Mouse (Mus musculus) thymus, adult 2 months (tissue): ENCODE data around the gene Hspb8. TPM values are rescaled to one million over a fixed set of nuclear protein-coding genes. Genes with fewer than 3 reads are reported as not detected.
A peak's percentile ranks its signal among the peaks of the same experiment; 100 is the strongest.
"Not testable (repeated sequence)": the region's sequence is repeated elsewhere in the genome, so short reads cannot be mapped to it uniquely, and the experiment has no call there.

Experiments
- DNase-seq: peaks from one replicate; pipeline ENCODE4 v3.0.0; 2021
- H3K27ac ChIP-seq: fragments of 200-500 bp; 2 replicates; pipeline ENCODE4 v1.5.1; 2012; ENCODE audit warnings: low read length, control low read depth; ENCODE audit not compliant: control insufficient read depth, insufficient read depth
- H3K27me3 ChIP-seq: fragments of 200-500 bp; 2 replicates; pipeline ENCODE4 v1.6.1; 2012; ENCODE audit warnings: mild to moderate bottlenecking, low read length, moderate library complexity, mixed read lengths; ENCODE audit not compliant: control insufficient read depth, insufficient read depth
- H3K36me3 ChIP-seq: fragments of 200-500 bp; 2 replicates; pipeline ENCODE4 v1.6.1; 2012; ENCODE audit warnings: mild to moderate bottlenecking, low read length, moderate library complexity; ENCODE audit not compliant: control insufficient read depth, insufficient read depth
- H3K4me1 ChIP-seq: fragments of 200-500 bp; replicated peaks from 2 replicates; pipeline ENCODE4 v1.6.1; 2012; ENCODE audit warnings: low read length; ENCODE audit not compliant: control insufficient read depth, insufficient read depth
- H3K4me3 ChIP-seq: fragments of 200-500 bp; 2 replicates; pipeline ENCODE4 v1.5.1; 2012; ENCODE audit warnings: mild to moderate bottlenecking, low read length, control low read depth, moderate library complexity; ENCODE audit not compliant: control insufficient read depth, insufficient read depth
- CTCF ChIP-seq: fragments of 200-500 bp; IDR thresholded peaks from 2 replicates; pipeline ENCODE4 v1.5.1; 2012; ENCODE audit warnings: mild to moderate bottlenecking, control low read depth, low read length, moderate library complexity, borderline replicate concordance; ENCODE audit not compliant: control insufficient read depth, poor library complexity, insufficient read depth; ENCODE audit errors: extremely low read depth
- POLR2A ChIP-seq: fragments of 200-500 bp; IDR thresholded peaks from 2 replicates; pipeline ENCODE4 v1.6.1; 2012; ENCODE audit warnings: mild to moderate bottlenecking, low read length, control low read depth, moderate library complexity; ENCODE audit not compliant: control insufficient read depth, poor library complexity, insufficient read depth; ENCODE audit errors: extremely low read depth
- WGBS: fragments of 180-500 bp; shearing (Covaris S2); methylation state at CpG from one replicate; pipeline ENCODE4 v1.1.7; 2018; 5-methylcytosine and 5-hydroxymethylcytosine counted together
- polyA plus RNA-seq: library from polyadenylated mRNA; depleted of rRNA; stranded (reverse); fragments of >200 nt; gene quantifications from 2 replicates; pipeline ENCODE4 v1.2.3, GENCODE M21; 2012

Gene Hspb8
- polyA plus RNA-seq, 1 experiment: 48.9 TPM

- TF ChIP-seq CTCF: no peak
- TF ChIP-seq POLR2A: no peak
- H3K27me3 ChIP-seq: no peaks in the 10 kb centered on the region
- WGBS: 88% methylated on average over 13 of the region's 13 CpGs
- DNase-seq: no peak
- H3K4me3 ChIP-seq: no peak overlapping the region
- H3K4me1 ChIP-seq: no peaks in the 10 kb centered on the region
- no peak overlapping the region for H3K27ac ChIP-seq
- H3K36me3 ChIP-seq: no peaks in the 10 kb centered on the region
Observed at GRCm38 (mm10) chr5:116434976-116435850, 12.5 kb upstream of the Hspb8 start.

- Histone ChIP-seq H3K4me1 (no peaks in the 10 kb centered on the region), H3K27ac (no peak overlapping the region), H3K4me3 (no peak overlapping the region), H3K27me3 (no peaks in the 10 kb centered on the region), H3K36me3 (no peaks in the 10 kb centered on the region)
- no peak for TF ChIP-seq CTCF
- TF ChIP-seq POLR2A: no peak
- 82% methylated on average over 7 of the region's 7 CpGs for WGBS
- DNase-seq: no peak
Observed at GRCm38 (mm10) chr5:116432871-116433270, 10.2 kb upstream of the Hspb8 start.

GRCm38 (mm10) chr5:116426701-116427100 lies 4.0 kb upstream of the Hspb8 start:
- Histone ChIP-seq H3K4me3 (no peak overlapping the region), H3K36me3 (no peaks in the 10 kb centered on the region), H3K4me1 (no peaks in the 10 kb centered on the region), H3K27me3 (no peaks in the 10 kb centered on the region; the same call in 1 of the 2 replicates), H3K27ac (no peak overlapping the region)
- no peak for DNase-seq
- 88% methylated on average over 2 of the region's 2 CpGs for WGBS
- TF ChIP-seq POLR2A (no peak), CTCF (no peak)

- H3K36me3 ChIP-seq, H3K4me1 ChIP-seq: not testable (repeated sequence)
Observed at GRCm38 (mm10) chr5:116425709-116426108, 3.0 kb upstream of the Hspb8 start.

GRCm38 (mm10) chr5:116425273-116425672 lies 2.6 kb upstream of the Hspb8 start:
- WGBS: 78% methylated on average over 7 of the region's 7 CpGs
- TF ChIP-seq CTCF (no peak), POLR2A (no peak)
- H3K27me3 ChIP-seq: no peaks in the 10 kb centered on the region; the same call in 1 of the 2 replicates
- H3K27ac ChIP-seq: no peak overlapping the region
- H3K4me1 ChIP-seq: no peaks in the 10 kb centered on the region
- no peaks in the 10 kb centered on the region for H3K36me3 ChIP-seq
- no peak overlapping the region for H3K4me3 ChIP-seq
- no peak for DNase-seq

More at GRCm38 (mm10) chr5:116425709-116426108, 3.0 kb upstream of the Hspb8 start:
- not testable (repeated sequence) for H3K27me3 ChIP-seq, H3K4me3 ChIP-seq, H3K27ac ChIP-seq, DNase-seq
- WGBS: 96% methylated on average over 3 of the region's 3 CpGs

- no peaks in the 10 kb centered on the region for H3K4me1 ChIP-seq
- H3K4me3 ChIP-seq: no peak overlapping the region
- no peak overlapping the region for H3K27ac ChIP-seq
- no peak for DNase-seq
- no peaks in the 10 kb centered on the region; the same call in 1 of the 2 replicates for H3K27me3 ChIP-seq
- TF ChIP-seq POLR2A (no peak), CTCF (no peak)
- 86% methylated on average over 8 of the region's 8 CpGs for WGBS
- no peaks in the 10 kb centered on the region for H3K36me3 ChIP-seq
Observed at GRCm38 (mm10) chr5:116423746-116424145, 1.1 kb upstream of the Hspb8 start.

GRCm38 (mm10) chr5:116421791-116422481 lies 728 bp downstream of the Hspb8 start:
- Histone ChIP-seq H3K36me3 (no peaks in the 10 kb centered on the region), H3K4me1 (no peaks in the 10 kb centered on the region), H3K4me3 (peak overlapping the region; percentile 22), H3K27me3 (no peaks in the 10 kb centered on the region; the same call in 1 of the 2 replicates), H3K27ac (no peak overlapping the region; the same call in 1 of the 2 replicates)
- 78% methylated on average over 22 of the region's 22 CpGs for WGBS
- TF ChIP-seq POLR2A (no peak), CTCF (no peak)
- DNase-seq: no peak
